Mouse (Mus musculus) myocyte (in vitro differentiated cells): ENCODE measurements around the gene Cpn2.

Experiments used
- TCF3 ChIP-seq: IDR thresholded peaks from one replicate; pipeline ENCODE4 v1.6.1; 2011; ENCODE audit warnings: low read depth, control low read depth; ENCODE audit not compliant: insufficient read length
- USF1 ChIP-seq: IDR thresholded peaks from one replicate; pipeline ENCODE4 v1.6.1; 2011; ENCODE audit warnings: low read depth, mild to moderate bottlenecking, control low read depth, moderate library complexity

DNA sequence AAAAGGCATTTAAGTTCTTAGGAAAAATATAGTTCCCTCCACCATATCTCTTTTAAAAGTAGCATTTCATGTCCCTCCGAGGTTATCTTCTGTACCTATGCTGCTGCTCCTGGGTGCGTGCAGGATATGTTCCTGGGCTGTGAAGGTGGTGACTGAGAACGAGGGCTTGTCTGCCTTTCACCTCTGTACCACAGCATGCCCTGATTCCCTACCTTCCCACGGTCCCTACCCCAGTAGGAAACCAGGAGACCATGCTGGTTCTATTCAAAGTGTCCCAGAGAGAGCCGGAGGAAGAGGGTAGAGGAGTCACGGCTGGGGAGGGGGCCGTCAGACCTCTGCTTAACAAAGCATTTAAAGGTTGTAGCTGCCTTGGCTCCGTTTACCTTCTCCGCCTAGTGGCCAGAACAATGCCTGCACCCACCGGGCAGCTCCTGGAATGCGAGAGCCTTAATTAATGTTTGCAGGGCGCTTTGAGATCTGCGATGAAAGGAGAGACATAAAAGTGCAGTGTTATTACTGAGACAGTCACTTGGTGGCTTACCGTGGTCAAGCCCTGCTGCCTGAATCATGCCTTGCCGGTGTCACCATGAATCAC, 16.5 kb upstream of the Cpn2 start:
- TF ChIP-seq USF1 (no peak), TCF3 (no peak)
